Mouse (Mus musculus): ENCODE measurements around the gene Tbx18.

Tbx18 gene

DNA sequence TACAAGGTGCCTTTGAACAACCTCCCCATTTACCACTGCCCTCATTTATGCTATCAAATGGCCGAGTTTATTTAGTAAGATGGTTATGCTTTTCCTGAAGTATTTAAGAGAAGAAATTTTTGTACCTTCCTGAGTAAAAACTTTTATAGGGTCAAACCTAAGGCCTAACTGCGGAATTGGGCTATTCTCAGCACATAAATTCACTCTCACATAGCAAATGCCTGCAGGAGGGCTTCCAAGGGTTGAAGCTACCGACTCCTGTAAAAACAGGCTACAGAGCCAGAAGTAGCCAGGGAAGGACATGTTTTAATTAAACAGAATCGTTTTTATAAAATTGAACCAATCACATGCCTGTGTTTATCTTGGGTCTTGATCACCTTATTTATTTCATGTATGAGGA lies 20.7 kb downstream of the Tbx18 start:
- DNase-seq (ENCODE audit: low spot score), result no peak

DNA sequence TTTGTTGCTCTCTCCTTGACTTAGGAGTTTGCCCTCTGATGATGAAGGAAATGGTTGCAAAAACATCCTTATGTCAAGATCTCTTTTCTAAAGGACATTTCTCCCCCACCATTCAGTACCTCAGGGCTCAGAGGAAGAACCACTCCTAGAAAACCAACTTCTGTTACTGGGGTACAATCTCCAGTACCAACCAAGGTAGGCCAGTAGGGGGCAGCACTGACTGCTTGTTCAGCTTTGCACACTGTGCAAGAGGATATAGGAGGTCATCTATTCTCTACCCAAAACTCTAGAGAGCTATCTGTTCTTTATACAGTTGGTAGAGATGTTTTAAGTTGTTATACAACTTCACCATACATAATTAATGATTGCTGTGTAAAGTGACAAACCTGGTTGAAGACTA lies 22.9 kb downstream of the Tbx18 start:
- no peak for DNase-seq (ENCODE audit: low spot score)

GRCm38 (mm10) chr9:87702267-87702666 lies 28.8 kb downstream of the Tbx18 start:
- no peak for DNase-seq (ENCODE audit: low spot score)

GRCm38 (mm10) chr9:87686981-87687380 lies 44.1 kb downstream of the Tbx18 start:
- DNase-seq (ENCODE audit: low spot score), result no peak

GRCm38 (mm10) chr9:87682247-87682646 lies 48.8 kb downstream of the Tbx18 start:
- no peak for DNase-seq (ENCODE audit: low spot score)

Data from ovary, adult 18-20 months (tissue).